Mouse (Mus musculus) G1E (cell line): ENCODE results near the gene Focad.

Experiments
- CTCF ChIP-seq: IDR thresholded peaks from 2 replicates; pipeline ENCODE4 v1.5.1; 2012; ENCODE audit warnings: low read depth, low read length, inconsistent platforms, mixed read lengths
- GATA2 ChIP-seq: IDR thresholded peaks from 2 replicates; pipeline ENCODE4 v1.6.1; 2012; ENCODE audit warnings: low read depth, low read length, inconsistent platforms, borderline replicate concordance

- TF ChIP-seq CTCF = no peak
- TF ChIP-seq GATA2 = no peak
Measured at GRCm38 (mm10) chr4:88187649-88188048, 93.2 kb downstream of the Focad start.
